Mouse (Mus musculus) liver, adult 2 months (tissue): Measurements from ENCODE around the gene Borcs5.

Experiments used
- CTCF ChIP-seq: fragments of 200-500 bp; IDR thresholded peaks from 2 replicates; pipeline ENCODE4 v1.5.1; 2011; ENCODE audit warnings: low read depth, low read length, control low read depth
- POLR2A ChIP-seq: fragments of 200-500 bp; IDR thresholded peaks from 2 replicates; pipeline ENCODE4 v1.6.1; 2011; ENCODE audit warnings: low read length, control low read depth; ENCODE audit not compliant: insufficient read depth; ENCODE audit errors: extremely low read depth

DNA sequence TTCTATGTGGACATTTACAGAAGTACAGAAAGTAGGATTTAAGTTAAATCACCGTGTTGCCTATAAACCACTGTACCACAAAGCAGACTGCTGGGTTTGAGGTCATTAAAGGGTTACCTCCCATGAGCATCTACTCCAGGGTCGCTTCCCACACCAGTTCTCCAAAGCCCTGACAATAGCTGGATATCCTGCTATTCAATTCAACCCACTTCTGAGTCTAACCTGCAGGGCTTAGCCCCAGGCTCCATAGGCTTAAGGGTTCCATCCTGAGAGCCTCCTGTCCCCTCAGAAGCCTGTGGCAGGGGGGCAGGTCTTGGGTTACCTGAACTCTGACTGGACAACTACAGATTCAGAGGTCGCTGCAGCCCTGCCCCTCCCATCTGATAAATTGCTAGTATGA lies 19.2 kb upstream of the Borcs5 start:
- TF ChIP-seq CTCF: no peak
- TF ChIP-seq POLR2A: no peak
